Mouse (Mus musculus) kidney, embryonic 14.5 days (tissue): ENCODE results near the gene Galnt10. TPM values are rescaled to one million over a fixed set of nuclear protein-coding genes. Genes with fewer than 3 reads are reported as not detected.

Experiments used
- ATAC-seq: fragments of 200-750 bp; cut with Nextera tagmentation; 2 replicates; pipeline ENCODE4 v1.8.0; 2017; ENCODE audit warnings: moderate number of reproducible peaks, mild to moderate bottlenecking, moderate TSS enrichment, moderate library complexity; ENCODE audit not compliant: low FRiP score, low TSS enrichment
- H3K27ac ChIP-seq: fragments of 300-500 bp; sonication (generic); 2 replicates; pipeline ENCODE4 v1.5.1; 2014; ENCODE audit warnings: low read depth, mild to moderate bottlenecking, low read length, moderate library complexity, mixed read lengths
- H3K27me3 ChIP-seq: fragments of 300-500 bp; sonication (generic); 2 replicates; pipeline ENCODE4 v1.6.1; 2014; ENCODE audit warnings: mild to moderate bottlenecking, low read length; ENCODE audit not compliant: control insufficient read depth, insufficient read depth
- H3K36me3 ChIP-seq: fragments of 300-500 bp; sonication (generic); 2 replicates; pipeline ENCODE4 v1.6.1; 2014; ENCODE audit warnings: low read length, mixed read lengths; ENCODE audit not compliant: control insufficient read depth, insufficient read depth
- H3K4me1 ChIP-seq: fragments of 300-500 bp; sonication (generic); 2 replicates; pipeline ENCODE4 v1.6.1; 2014; ENCODE audit warnings: low read length, mixed read lengths; ENCODE audit not compliant: control insufficient read depth, insufficient read depth
- H3K4me2 ChIP-seq: fragments of 300-500 bp; sonication (generic); replicated peaks from 2 replicates; pipeline ENCODE4 v1.6.1; 2014; ENCODE audit warnings: low read depth, mild to moderate bottlenecking, low read length
- H3K4me3 ChIP-seq: fragments of 300-500 bp; sonication (generic); 2 replicates; pipeline ENCODE4 v1.5.1; 2014; ENCODE audit warnings: mild to moderate bottlenecking, low read length
- H3K9ac ChIP-seq: fragments of 300-500 bp; sonication (generic); 2 replicates; pipeline ENCODE4 v1.6.1; 2014; ENCODE audit warnings: low read depth, mild to moderate bottlenecking, low read length, moderate library complexity
- H3K9me3 ChIP-seq: fragments of 300-500 bp; sonication (generic); 2 replicates; pipeline ENCODE4 v1.6.1; 2016; ENCODE audit warnings: low read length; ENCODE audit not compliant: control insufficient read depth
- WGBS: fragments of 180-500 bp; shearing (Covaris S2); extraction: QIAGEN DNeasy Blood & Tissue Kit; methylation state at CpG from one replicate; pipeline ENCODE4 v1.1.7; 2014; 5-methylcytosine and 5-hydroxymethylcytosine counted together
- polyA plus RNA-seq: library from polyadenylated mRNA; unstranded; fragments of >200 nt; fragmentation: Nextera tagmentation; extraction: Ambion mirVana; gene quantifications from 2 replicates; pipeline ENCODE4 v1.2.1, GENCODE M21; 2014

Galnt10 gene
- polyA plus RNA-seq, 1 experiment from 2014 or later: 13.0 TPM

- H3K4me1 ChIP-seq: no peaks in the 10 kb centered on the region
- 0 out of 2 replicates have a peak, but pooled peaks have one; percentile 28 for ATAC-seq
- no peak overlapping the region for H3K4me3 ChIP-seq
- H3K9me3 ChIP-seq: no peaks in the 10 kb centered on the region
- 70% methylated on average over 7 of the region's 7 CpGs for WGBS
- H3K4me2 ChIP-seq: no peak overlapping the region
- no peak overlapping the region for H3K27ac ChIP-seq
- no peak overlapping the region for H3K9ac ChIP-seq
- no peaks in the 10 kb centered on the region for H3K36me3 ChIP-seq
- H3K27me3 ChIP-seq: no peaks in the 10 kb centered on the region
Observed at GRCm38 (mm10) chr11:57631805-57632485, 13.3 kb upstream of the Galnt10 start.

DNA sequence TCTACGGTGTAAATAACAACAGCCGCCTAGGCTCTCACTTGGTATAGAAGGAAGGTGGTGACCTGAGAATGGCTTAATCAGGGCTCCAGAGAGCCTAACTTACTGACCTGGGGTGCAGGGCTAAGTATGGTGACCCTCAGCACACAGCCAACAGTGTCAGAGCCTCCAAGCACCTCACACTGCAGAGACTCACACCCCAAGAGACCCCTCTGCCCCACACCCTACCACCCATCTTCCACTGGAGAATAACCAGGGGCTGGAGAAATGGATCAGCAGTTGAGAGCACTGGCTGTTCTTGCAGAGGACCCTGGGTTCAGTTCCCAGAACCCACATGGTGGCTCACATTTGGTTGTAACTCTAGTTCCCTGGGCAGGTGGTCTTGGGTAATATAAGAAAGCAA is 12.2 kb upstream of the Galnt10 start:
- ATAC-seq: no peak
- WGBS: 85% methylated on average over 2 of the region's 2 CpGs
- H3K4me1 ChIP-seq: no peaks in the 10 kb centered on the region
- H3K36me3 ChIP-seq: no peaks in the 10 kb centered on the region
- H3K27me3 ChIP-seq: no peaks in the 10 kb centered on the region
- no peak overlapping the region for H3K9ac ChIP-seq
- no peak overlapping the region for H3K4me3 ChIP-seq
- no peaks in the 10 kb centered on the region for H3K9me3 ChIP-seq
- no peak overlapping the region for H3K4me2 ChIP-seq
- no peak overlapping the region for H3K27ac ChIP-seq

DNA sequence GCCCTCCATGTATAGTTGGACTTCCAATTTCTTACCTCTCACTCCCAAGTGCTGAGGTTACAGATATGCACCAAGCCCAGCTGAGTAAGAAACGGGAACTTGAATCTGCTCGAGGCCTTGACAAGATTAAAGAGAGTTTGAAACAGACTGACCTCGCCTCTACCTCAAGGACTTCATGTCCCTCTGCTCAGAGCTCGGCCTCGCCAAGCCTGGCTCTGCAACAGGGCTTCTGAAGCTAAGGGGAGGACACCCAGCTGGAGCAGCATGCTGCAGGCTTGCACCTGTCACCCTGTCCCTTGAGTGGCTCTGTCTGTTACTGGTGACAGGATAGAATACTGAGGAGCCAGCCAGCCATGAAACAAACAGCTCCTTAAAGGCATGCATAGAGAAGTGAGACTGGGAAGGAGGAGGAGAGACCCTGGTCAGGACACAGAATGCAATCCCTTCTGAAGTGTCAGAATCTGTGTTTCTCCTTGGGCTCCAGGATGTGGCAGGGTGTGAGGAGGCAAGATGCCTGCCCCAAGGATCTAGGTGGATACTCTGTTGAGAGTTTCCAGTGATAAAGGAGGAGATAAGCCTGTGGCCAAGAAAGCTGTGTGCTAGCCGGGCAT is 11.2 kb upstream of the Galnt10 start:
- peak; percentile 55; the same call in 1 of the 2 replicates for ATAC-seq
- no peaks in the 10 kb centered on the region for H3K27me3 ChIP-seq
- H3K4me3 ChIP-seq: no peak overlapping the region
- no peak overlapping the region for H3K9ac ChIP-seq
- H3K9me3 ChIP-seq: no peaks in the 10 kb centered on the region
- 53% methylated on average over 6 of the region's 6 CpGs for WGBS
- no peaks in the 10 kb centered on the region for H3K36me3 ChIP-seq
- H3K4me2 ChIP-seq: no peak overlapping the region
- H3K4me1 ChIP-seq: no peaks in the 10 kb centered on the region
- no peak overlapping the region for H3K27ac ChIP-seq

- no peak for ATAC-seq
- Histone ChIP-seq H3K9me3 (no peaks in the 10 kb centered on the region), H3K27ac (no peak overlapping the region), H3K9ac (no peak overlapping the region), H3K36me3 (no peaks in the 10 kb centered on the region), H3K4me1 (no peaks in the 10 kb centered on the region), H3K4me3 (no peak overlapping the region), H3K4me2 (no peak overlapping the region), H3K27me3 (no peaks in the 10 kb centered on the region)
- WGBS: 17% methylated on average over 9 of the region's 9 CpGs
Observed at GRCm38 (mm10) chr11:57635148-57635547, 10.1 kb upstream of the Galnt10 start.

GRCm38 (mm10) chr11:57643691-57644090 is 1.6 kb upstream of the Galnt10 start:
- no peaks in the 10 kb centered on the region for H3K9me3 ChIP-seq
- H3K4me1 ChIP-seq: 0 out of 2 replicates have a peak, but pooled peaks cover 3% of the 10 kb centered on the region
- ATAC-seq: no peak
- H3K36me3 ChIP-seq: no peaks in the 10 kb centered on the region
- no peaks in the 10 kb centered on the region for H3K27me3 ChIP-seq
- no peak overlapping the region for H3K27ac ChIP-seq
- peak overlapping the region; percentile 78; the same call in 1 of the 2 replicates for H3K4me3 ChIP-seq
- no peak overlapping the region for H3K9ac ChIP-seq
- 70% methylated on average over 2 of the region's 2 CpGs for WGBS
- H3K4me2 ChIP-seq: peak overlapping the region; percentile 97

DNA sequence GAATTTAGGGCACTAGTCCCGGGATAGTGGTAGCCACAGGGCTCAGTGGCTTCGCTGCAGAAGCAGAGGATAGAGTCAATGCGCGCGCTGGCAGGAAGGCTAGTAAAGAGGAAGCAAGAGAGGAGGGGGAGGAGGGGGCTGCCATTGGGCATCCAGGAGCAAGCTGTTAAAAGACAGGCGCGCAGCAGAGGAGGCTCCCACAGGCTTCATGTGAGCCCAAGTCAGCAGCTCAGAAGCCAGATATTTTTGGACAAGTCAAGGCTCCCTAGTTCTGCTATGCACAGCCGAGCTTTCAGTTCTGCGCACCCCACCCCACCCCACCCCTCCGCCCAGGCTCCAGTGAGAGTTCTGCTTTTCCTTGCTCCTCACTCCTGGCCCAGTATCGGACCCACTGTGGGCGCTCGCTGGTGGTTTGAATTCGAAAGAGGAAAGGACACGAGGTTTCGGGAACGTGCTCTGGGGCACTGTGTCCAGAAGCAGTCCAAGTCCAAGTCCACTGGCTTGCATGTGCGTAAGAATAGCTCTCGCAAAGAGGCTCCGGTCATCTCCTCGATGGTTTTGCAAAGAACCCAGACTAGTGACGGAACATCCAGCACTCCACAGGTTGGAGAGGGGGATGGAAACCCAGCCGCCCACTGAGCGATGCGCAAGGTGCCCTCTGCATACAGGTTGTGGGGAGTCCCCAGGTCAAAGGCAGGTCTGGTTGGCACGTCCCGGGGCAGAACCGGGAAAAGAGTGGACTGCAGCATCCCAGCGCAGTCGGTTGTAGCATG is 811 bp upstream of the Galnt10 start:
- ATAC-seq: peak; percentile 76
- Histone ChIP-seq H3K27ac (peak overlapping the region; percentile 42; the same call in 1 of the 2 replicates), H3K9ac (peak overlapping the region; percentile 80), H3K9me3 (no peaks in the 10 kb centered on the region), H3K4me2 (peak overlapping the region; percentile 97), H3K4me1 (0 out of 2 replicates have a peak, but pooled peaks cover 3% of the 10 kb centered on the region), H3K4me3 (peak overlapping the region; percentile 78), H3K27me3 (no peaks in the 10 kb centered on the region), H3K36me3 (no peaks in the 10 kb centered on the region)
- under 1% methylated on average over 30 of the region's 30 CpGs for WGBS

DNA sequence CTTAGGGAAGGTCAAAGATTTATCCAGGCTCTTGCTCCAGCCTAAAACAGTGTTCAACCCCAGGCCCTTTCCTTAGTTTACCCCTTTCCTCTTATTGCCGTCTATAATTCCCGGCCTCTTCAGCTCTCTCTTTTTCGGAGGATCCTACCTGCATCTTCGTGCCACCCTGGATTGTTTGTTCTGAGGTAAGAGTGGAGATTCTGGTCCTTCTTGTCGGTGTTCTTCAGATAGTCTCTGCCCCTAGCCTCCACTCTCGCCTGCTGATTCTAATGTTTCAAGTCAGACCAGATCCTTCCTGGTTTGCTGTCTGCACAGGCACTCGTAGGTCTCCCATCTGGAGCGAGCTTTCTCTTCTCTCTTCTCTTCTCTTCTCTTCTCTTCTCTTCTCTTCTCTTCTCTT is 605 bp downstream of the Galnt10 start:
- H3K4me1 ChIP-seq: 0 out of 2 replicates have a peak, but pooled peaks cover 4% of the 10 kb centered on the region
- H3K27me3 ChIP-seq: no peaks in the 10 kb centered on the region
- H3K9ac ChIP-seq: peak overlapping the region; percentile 80
- no peak overlapping the region for H3K27ac ChIP-seq
- 25% methylated on average over 8 of the region's 8 CpGs for WGBS
- no peak for ATAC-seq
- no peaks in the 10 kb centered on the region for H3K9me3 ChIP-seq
- H3K4me2 ChIP-seq: peak overlapping the region; percentile 97
- peak overlapping the region; percentile 78 for H3K4me3 ChIP-seq
- no peaks in the 10 kb centered on the region for H3K36me3 ChIP-seq

DNA sequence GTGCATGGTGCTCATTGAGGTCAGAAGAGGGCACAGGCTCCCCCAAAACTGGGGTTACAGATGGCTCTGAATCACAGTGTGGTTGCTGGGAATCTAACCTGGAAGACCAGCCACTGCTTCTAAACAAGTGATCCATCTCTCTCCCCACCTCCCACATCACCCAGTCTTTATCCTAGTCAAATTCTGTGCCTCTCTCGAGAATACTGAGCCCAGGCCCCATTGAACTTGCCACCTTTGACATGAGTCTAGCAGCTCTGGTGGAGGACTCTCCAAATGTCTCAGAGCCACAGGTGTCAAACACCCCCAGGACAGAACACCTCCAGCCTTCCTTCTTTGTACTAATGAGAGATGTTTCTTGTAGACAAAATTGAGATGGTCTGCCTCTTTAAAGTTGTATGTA is 1.2 kb downstream of the Galnt10 start:
- Histone ChIP-seq H3K4me2 (peak overlapping the region; percentile 97), H3K36me3 (no peaks in the 10 kb centered on the region), H3K4me3 (peak overlapping the region; percentile 78; the same call in 1 of the 2 replicates), H3K9me3 (no peaks in the 10 kb centered on the region), H3K4me1 (peaks cover 9% of the 10 kb centered on the region; the same call in 1 of the 2 replicates), H3K9ac (no peak overlapping the region; the same call in 1 of the 2 replicates), H3K27ac (no peak overlapping the region), H3K27me3 (no peaks in the 10 kb centered on the region)
- ATAC-seq: no peak
- WGBS: 20% methylated on average over 1 of the region's 1 CpGs
